Mouse (Mus musculus) heart, adult 2 months (tissue): Measurements from ENCODE around the gene Utf1.

Source experiments
- CTCF ChIP-seq: fragments of 200-600 bp; IDR thresholded peaks from 2 replicates; pipeline ENCODE4 v1.8.1; 2022; ENCODE audit warnings: antibody characterized with exemption, mild to moderate bottlenecking, moderate library complexity
- EP300 ChIP-seq: fragments of 200-500 bp; IDR thresholded peaks from 2 replicates; pipeline ENCODE4 v1.6.1; 2011; ENCODE audit warnings: low read depth, low read length, control low read depth; ENCODE audit not compliant: insufficient read depth
- POLR2A ChIP-seq: fragments of 200-500 bp; IDR thresholded peaks from 2 replicates; pipeline ENCODE4 v1.6.1; 2011; ENCODE audit warnings: mild to moderate bottlenecking, low read depth, low read length, control low read depth; ENCODE audit not compliant: insufficient read depth

DNA sequence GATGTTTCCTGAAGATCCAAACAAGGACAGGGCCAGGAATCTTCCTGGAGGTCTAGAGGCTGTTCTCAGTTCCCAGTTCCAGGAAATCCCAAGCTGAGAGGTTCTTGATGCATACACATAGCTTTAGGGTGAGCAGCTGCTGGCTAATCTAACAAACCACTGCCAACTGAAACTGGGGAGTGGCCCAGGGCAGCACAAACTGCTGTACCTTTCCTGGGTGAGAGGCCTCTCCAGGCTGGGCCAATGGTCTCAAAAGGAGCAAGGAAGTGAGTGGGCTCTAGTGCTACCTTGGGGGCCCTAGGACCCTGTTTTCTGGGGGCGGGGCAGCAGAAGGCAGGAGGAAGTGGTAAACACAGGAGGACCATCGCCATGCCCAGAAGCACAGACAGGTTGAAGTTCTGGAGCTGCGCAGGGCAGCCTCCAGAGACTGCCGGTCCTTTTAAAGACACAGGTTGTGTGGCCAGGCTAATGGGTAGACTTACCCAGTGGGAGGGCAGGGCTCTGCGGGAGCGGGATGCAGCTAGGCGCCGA, 47.3 kb downstream of the Utf1 start:
- TF ChIP-seq POLR2A (no peak), CTCF (no peak), EP300 (no peak)
